Mouse (Mus musculus) spleen, adult 18-20 months (tissue): ENCODE measurements at regions not wholly inside any gene's neighbourhood (a gene's known extent, or its start where the extent isn't known, plus 50 kb on each side); places are given as distances from the start of the nearest gene placed in this dataset.

Source experiments
- DNase-seq, 2 experiments: peaks; one replicate each; pipeline ENCODE4 v3.0.0; 2022; ENCODE audit warnings: mixed read lengths in 2 of 2

- no peak for DNase-seq
These were observed 318.0 kb upstream of the Npvf start for GRCm38 (mm10) chr6:50972268-50972667.

DNA sequence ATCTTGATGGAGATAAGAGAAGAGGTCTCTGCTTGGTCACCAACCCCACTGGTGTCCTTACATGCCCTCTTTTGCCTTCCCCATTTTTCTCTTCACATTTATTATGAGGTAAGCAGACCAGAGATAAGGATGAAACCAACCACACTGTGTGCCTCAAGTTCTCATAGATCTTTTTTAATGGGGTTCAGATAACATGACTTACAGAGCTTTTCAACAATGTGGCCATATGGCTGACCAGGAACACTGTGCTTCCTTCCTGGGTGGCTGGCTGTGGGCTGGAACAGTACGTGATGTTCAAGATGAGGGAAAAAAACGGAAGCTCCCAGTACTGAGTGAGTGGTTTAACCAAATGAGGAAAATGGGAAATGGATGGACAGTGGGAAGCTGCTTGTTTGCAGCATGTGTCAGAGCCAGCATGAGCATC is 319.0 kb upstream of the Npvf start:
- no peak for DNase-seq

DNA sequence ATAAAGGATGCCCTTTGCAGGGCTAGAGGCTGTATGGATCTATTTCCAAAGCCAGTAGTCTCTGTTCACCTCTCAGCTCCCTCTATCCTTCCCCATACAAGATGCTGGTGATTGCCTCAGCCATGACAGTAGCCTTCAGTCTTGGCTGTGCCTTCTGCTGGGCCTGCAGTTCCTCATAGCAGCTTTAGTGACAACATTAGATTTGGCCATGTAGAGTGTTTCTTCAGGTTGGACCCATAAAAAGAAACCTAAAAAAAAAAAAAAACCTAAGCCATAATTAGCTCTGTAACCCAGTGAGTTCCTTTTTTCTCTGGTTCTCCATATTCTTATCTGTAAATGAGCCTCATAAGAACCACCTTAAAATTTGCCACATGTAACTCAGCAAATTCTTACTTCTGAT is 319.6 kb upstream of the Npvf start:
- no peak for DNase-seq

- no peak for DNase-seq
These were observed 320.7 kb upstream of the Npvf start for GRCm38 (mm10) chr6:50974961-50975360.

GRCm38 (mm10) chr6:50976973-50977372 is 322.7 kb upstream of the Npvf start:
- no peak for DNase-seq

GRCm38 (mm10) chr6:50977381-50977780 is 323.1 kb upstream of the Npvf start:
- no peak for DNase-seq

DNA sequence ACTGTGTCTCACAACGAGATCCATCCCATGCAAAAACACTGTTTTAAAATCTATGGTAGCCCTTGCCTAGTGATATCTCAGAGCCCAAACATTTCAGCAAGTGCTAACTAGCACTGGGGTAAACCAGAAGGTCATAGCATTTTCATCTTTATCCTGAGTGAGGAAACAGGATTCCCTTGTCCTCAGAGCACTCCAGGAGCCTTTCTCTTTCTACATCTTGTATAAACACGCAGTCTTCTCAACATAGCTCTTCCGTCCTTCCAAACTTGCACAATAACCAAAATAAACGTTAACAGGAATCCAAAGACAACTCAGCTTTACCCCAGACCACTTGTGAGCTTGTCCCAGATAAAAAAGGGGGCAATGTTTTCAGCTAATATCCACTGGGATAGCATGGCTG is 323.8 kb upstream of the Npvf start:
- DNase-seq: no peak

- no peak for DNase-seq
These were observed 324.3 kb upstream of the Npvf start for GRCm38 (mm10) chr6:50978571-50978970.

- no peak for DNase-seq
These were observed 325.5 kb upstream of the Npvf start for GRCm38 (mm10) chr6:50979764-50980163.

DNA sequence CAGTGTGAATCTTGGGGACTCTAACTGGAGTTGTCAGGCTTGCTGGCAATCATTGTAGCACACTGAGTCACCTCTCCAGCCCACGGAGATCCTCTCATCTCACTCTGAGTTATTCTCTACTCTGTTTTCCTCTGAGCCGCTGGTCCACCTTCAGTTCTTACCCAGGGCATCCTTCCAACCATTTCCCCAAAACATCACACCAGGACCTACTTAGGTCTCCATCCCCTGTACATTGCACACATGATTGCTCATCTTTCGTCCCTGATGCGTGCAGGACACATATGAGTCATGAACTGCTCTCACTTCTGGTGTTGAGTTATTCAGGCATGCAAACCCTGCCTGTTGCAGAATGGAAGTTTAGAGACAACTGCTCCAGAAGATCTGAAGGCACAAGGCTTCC is 326.1 kb upstream of the Npvf start:
- DNase-seq: peak in 1 of 2 experiments; percentile 6

GRCm38 (mm10) chr6:50981702-50982309 is 327.6 kb upstream of the Npvf start:
- DNase-seq: no peak

DNA sequence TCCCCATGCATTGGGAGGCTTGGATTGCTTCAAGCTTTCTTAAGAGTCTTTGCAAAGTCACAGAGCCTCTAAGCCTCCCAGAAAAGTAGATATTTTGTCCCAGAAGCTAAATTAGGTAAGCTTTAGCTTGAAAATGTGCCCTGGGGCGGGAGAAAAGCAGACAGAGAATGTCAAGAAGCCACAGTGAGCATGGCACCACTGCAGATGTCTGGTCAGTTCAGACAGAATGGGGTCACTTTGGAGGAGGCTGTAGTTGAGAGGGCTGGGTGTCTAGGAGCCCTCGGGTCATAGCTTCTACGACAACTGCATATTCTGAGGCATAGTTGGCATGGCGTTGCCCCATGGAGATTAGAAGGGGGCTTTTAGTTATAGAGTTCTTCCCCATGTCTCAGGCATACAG is 328.6 kb upstream of the Npvf start:
- DNase-seq: no peak

DNA sequence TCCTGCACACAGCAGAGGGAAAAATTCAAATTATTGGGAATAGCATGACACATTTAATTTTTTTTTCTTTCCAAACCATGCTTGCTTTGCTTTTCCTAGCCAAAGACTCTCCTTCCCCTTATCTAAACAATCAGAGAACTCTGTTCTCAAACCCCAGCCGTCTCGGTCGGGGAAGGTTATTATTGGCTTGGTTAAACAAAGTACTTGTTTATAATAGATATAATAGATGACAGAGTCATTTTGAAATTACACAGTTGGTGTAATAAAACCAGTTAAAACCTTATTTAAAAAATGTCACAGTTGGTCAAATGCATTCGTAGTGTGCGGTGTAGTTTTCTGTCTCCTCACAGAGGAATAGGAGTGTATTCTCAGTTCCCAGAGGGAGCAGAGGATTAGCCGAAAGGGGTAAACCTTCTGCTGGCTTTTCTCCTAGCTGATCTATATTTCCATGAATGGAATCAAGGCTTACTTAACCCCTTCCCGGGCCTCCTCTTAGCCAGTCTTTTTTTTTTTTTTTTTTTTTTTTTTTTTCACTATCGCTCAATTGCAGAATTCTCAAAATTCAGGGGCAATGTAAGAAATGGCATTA is 329.4 kb upstream of the Npvf start:
- no peak for DNase-seq

GRCm38 (mm10) chr6:50984157-50984905 is 330.1 kb upstream of the Npvf start:
- DNase-seq: no peak

- no peak for DNase-seq
These were observed 332.2 kb upstream of the Npvf start for GRCm38 (mm10) chr6:50986270-50986924.

GRCm38 (mm10) chr6:50988561-50988960 is 334.3 kb upstream of the Npvf start:
- DNase-seq: no peak

GRCm38 (mm10) chr6:50991528-50992125 is 337.4 kb upstream of the Npvf start:
- DNase-seq: no peak

DNA sequence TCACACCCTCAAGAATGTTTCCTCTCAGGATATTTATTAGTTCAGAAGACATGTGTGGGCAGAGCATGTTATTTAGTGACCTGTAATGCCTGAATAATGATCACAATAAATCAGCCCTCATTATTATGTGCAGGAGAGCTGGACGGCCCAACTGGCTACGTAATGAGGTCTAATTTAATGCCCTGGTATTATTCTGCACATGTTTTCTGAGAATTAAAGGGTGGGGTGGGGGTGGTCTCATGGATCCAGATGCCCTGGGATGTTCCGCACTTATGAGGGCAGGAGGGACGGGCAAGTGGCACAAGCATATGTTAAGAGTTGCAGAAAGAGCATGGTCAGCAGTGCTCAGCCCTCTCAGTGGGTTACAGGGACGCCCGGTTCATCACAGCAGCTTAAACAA is 339.7 kb upstream of the Npvf start:
- DNase-seq: no peak

- no peak for DNase-seq
These were observed 348.5 kb upstream of the Npvf start for GRCm38 (mm10) chr6:51002713-51003112.

GRCm38 (mm10) chr6:51006074-51006591 is 351.9 kb upstream of the Npvf start:
- no peak for DNase-seq

- no peak for DNase-seq
These were observed 355.5 kb upstream of the Npvf start for GRCm38 (mm10) chr6:51009526-51010340.

- no peak for DNase-seq
These were observed 356.3 kb upstream of the Npvf start for GRCm38 (mm10) chr6:51010536-51010935.
